Mouse (Mus musculus): ENCODE data around the gene Ctxn2. TPM values are rescaled to one million over a fixed set of nuclear protein-coding genes. Genes with fewer than 3 reads are reported as not detected.

Ctxn2 gene
- total RNA-seq, 2 experiments from 2014 or later = not detected

DNA sequence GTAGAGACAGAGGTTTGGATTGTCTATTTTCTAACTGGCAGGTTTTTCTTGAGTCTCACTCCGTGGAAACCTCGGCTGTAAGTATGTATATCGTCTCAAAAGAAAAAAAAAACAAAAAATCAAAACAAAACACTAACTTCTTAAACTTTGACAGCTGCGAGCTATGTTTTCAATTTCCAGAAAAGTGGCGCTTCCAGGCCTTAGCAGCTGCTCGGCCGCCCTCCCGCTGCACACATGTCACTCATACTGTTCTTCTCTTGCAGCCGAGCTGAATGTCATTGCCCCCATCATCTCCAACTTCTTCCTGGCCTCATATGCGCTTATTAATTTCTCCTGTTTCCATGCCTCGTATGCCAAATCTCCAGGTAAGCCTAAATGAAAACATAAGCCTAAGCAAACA lies 51.4 kb downstream of the Ctxn2 start:
- DNase-seq = no peak
- intact Hi-C loops (cut with DNase I; ENCODE audit: low total_unique reads) = no loop called here

DNA sequence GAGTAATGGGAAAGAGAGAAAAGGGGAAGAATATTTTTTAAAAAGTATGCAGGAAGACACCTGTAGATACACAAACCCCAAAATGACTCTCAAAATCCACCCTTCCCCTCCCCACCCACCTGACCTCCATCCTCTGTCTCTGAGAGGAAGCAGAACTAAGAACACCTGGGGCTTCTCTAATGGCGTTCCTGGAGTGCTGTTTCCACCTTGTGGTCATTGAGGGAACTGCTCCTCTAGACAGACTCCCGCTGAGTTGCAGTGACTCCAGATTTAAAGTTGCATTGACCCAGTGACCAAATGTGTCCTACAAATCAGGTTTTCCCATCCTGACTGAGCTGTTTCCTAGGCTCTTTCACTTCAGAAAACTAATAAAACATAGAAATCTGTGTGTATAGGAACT lies 52.7 kb downstream of the Ctxn2 start:
- DNase-seq = peak; percentile 32
- intact Hi-C loops (cut with DNase I; ENCODE audit: low total_unique reads) = no loop called here

DNA sequence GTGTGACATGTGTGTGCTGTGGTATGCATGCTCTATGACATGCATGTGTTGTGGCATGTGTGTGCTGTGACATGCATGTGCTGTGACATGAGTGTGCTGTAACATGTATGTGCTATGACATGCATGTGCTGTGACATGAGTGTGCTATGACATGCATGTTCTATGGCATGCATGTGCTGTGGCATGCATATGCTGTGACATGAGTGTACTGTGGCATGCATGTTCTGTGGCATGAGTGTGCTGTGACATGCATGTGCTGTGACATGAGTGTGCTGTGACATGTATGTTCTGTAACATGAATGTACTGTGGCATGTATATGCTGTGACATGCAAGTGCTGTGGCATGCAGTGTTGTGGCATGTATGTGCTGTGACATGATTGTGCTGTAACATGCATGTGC lies 56.4 kb downstream of the Ctxn2 start:
- DNase-seq = no peak
- intact Hi-C loops (cut with DNase I; ENCODE audit: low total_unique reads) = loop anchor here (10.0 kb wide), 2 partner anchors 1088 to 1878 kb away; no protein-coding TSS in a partner anchor

DNA sequence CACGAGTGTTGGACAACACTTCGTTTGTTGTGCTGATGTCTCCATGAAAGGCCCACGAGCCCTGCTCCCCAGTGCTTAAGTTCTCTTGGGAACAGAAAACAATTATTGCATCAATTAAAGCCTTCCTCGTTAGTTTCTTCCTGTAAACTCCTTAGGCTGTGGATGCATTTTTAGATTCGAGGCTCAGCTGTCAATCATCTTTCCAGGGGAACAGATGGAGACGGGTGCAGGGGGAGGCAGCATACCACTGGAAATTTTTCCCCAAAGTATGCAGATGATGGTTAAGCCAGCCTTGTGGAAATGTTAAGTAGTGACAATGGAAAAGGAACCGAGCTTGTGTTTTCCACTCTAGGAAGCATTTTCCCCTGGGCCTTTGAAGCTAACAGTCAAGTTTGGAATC lies 60.3 kb downstream of the Ctxn2 start:
- no peak for DNase-seq
- intact Hi-C loops (cut with DNase I; ENCODE audit: low total_unique reads) = loop anchor here (10.0 kb wide), 2 partner anchors 1092 to 1882 kb away; no protein-coding TSS in a partner anchor

Other genes starting within 250 kb of the Ctxn2 start
- not detected for gene Slc24a5, start 68.6 kb upstream of the Ctxn2 start, total RNA-seq (2021)
- 1 to 10 TPM; 6.9 TPM for gene Myef2, start 13.0 kb upstream of the Ctxn2 start, total RNA-seq (2021)
- gene Slc12a1, start 15.8 kb downstream of the Ctxn2 start, total RNA-seq (2021) = not detected
- 10 to 100 TPM; 10.2 to 12.6 TPM for gene Dut, start 110.5 kb downstream of the Ctxn2 start, total RNA-seq (2021)